Mouse (Mus musculus): ENCODE results near the gene Abhd16a. TPM values are rescaled to one million over a fixed set of nuclear protein-coding genes. Genes with fewer than 3 reads are reported as not detected.
"Not testable (repeated sequence)": the region's sequence is repeated elsewhere in the genome, so short reads cannot be mapped to it uniquely, and the experiment has no call there.

The Abhd16a gene
- polyA plus RNA-seq, 1 experiment: 39.8 TPM

DNA sequence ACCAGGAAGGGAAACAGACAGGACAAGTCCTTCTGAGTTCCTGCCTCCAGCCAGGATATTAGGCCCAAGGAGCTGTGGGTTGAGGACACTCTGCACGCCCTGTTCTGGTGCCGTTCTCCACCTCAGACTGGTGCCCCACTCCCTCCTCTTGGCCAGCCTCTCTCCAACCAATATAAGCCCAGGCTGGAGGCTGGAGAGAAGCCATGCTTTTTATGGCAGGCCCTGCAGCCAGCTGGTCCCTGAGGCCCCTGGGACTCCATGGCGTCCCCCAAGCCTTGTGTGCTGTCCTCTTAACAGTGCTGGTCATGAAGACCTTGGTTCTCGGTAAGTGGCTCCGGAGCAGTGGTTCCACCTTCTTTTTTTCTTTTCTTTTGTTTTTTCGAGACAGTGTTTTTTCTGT lies 19.0 kb downstream of the Abhd16a start, which contains the start of gene Ly6g5c:
TSS of gene Ly6g5c (plus strand) at position 183 of the 400 bp plus-strand sequence.
- Histone ChIP-seq H3K27ac (ENCODE audit: insufficient read depth, low read depth, low read length) (no peak within 1 kb of the TSS), H3K4me3 (ENCODE audit: insufficient read depth, low read length) (no peak within 1 kb of the TSS), H3K4me1 (ENCODE audit: control insufficient read depth, insufficient read depth, low read length) (no peaks in the 10 kb centered on the region)
- TF ChIP-seq CTCF (IDR thresholded peaks at IDR 0.05; ENCODE audit: low read depth, low read length) (no peak), POLR2A (IDR thresholded peaks at IDR 0.05; ENCODE audit: borderline replicate concordance, low read depth, low read length) (no peak)

DNA sequence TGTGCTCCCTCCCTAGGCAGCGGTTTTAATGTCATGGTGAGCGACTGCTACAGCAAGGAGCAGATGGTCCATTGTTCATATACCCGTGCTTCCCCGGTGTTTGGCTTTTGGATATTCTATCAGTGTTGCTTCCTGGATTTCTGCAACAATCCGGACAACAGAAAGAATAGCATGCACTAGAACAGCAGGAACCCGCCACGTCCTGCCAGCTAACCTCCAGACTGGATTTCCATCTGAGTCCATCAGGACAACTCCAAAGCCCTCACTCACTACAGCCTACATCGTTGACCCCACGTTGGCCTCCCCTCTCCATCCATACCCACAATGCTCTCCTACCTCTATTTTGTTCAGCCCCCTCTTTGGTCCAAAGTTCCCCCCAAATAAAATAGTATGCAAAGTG lies 22.7 kb downstream of the Abhd16a start:
- TF ChIP-seq CTCF (IDR thresholded peaks at IDR 0.05; ENCODE audit: low read depth, low read length) (no peak), POLR2A (IDR thresholded peaks at IDR 0.05; ENCODE audit: borderline replicate concordance, low read depth, low read length) (no peak)
- Histone ChIP-seq H3K4me1 (ENCODE audit: control insufficient read depth, insufficient read depth, low read length) (no peaks in the 10 kb centered on the region), H3K4me3 (ENCODE audit: insufficient read depth, low read length) (no peak overlapping the region), H3K27ac (ENCODE audit: insufficient read depth, low read depth, low read length) (no peak overlapping the region)

DNA sequence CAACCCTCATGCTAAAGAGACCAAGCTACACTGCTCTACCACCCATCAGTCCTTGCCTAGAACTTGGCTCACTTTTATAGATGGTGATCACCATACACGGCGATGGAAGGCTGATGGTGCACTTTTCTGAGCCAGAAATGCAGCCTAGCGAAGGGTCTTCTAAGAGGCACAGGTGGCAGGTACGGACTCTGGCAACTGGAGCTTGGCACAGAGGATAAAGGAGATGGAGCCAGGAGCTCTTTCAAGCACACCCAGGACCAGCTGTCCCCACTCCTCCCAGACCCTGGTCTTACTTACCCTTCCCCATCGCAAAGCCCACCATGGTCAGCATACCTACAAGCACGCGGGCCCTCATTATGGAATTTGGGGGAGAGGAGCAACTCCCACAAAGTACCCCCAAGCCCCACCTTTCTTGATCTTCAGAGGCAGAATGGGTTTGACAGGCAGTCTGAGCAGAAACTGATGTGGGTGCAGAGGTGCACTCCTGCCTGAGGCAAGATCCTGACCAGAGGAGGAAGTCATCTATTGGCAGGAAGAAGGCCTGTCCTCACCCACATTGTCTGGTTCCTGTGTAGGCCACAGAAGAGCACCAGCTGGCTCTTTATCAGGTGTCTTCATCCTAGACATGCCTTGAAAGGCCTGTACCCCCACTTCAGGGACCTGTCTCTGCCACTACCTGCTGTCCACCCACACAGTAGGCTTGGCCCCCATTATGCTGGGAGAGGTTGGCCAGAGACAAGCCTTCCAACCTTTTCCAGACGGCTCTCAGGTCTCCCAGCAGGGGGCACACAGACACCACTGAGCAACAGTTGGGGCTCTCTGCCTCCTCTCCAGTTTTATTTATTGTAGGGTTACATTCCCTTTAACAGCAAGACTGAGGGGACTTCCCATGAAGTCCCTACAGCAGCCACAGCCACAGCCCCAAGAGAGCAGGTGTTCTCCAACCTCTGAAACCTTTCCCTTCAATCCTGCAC lies 26.3 kb downstream of the Abhd16a start, which contains the start of gene Ly6g5b:
TSS of gene Ly6g5b (minus strand) at position 383 of the 974 bp plus-strand sequence.
- peaks cover 4% of the 10 kb centered on the region; the same call in 1 of the 2 replicates for H3K4me1 ChIP-seq (ENCODE audit: control insufficient read depth, insufficient read depth, low read length)

DNA sequence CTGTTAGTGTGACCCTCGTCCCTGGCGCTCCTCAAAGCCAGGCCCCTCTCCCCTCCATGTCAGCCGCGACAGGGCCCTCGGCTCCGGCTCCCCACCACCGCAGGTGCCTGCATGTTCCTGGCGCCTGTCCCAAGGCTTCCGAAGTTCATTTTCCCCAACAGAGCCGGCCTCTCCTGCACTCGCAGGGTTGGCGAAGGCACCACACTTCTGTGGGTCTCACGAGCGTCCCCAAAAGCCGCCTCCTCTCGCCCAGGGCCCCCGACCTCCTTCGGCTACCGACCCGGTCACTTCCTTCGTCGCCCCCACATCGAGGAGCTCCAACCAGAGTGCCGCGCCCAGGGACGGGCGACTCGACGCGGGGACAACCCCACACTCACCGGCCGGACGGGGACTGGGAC lies 31.7 kb downstream of the Abhd16a start:
- Histone ChIP-seq H3K4me3 (ENCODE audit: insufficient read depth, low read length) (peak overlapping the region; percentile 85), H3K27ac (ENCODE audit: insufficient read depth, low read depth, low read length) (peak overlapping the region; percentile 44; the same call in 1 of the 2 replicates), H3K4me1 (ENCODE audit: control insufficient read depth, insufficient read depth, low read length) (peaks cover 15% of the 10 kb centered on the region)
- TF ChIP-seq POLR2A (IDR thresholded peaks at IDR 0.05; ENCODE audit: borderline replicate concordance, low read depth, low read length) (no peak), CTCF (IDR thresholded peaks at IDR 0.05; ENCODE audit: low read depth, low read length) (no peak)

More for the DNA sequence above, 26.3 kb downstream of the Abhd16a start, which contains the start of gene Ly6g5b:
- TF ChIP-seq CTCF (IDR thresholded peaks at IDR 0.05; ENCODE audit: low read depth, low read length) (peak; percentile 19; the same call in 1 of the 2 replicates), POLR2A (IDR thresholded peaks at IDR 0.05; ENCODE audit: borderline replicate concordance, low read depth, low read length) (no peak)
- no peak within 1 kb of the TSS for H3K4me3 ChIP-seq (ENCODE audit: insufficient read depth, low read length)
- H3K27ac ChIP-seq (ENCODE audit: insufficient read depth, low read depth, low read length): no peak within 1 kb of the TSS

DNA sequence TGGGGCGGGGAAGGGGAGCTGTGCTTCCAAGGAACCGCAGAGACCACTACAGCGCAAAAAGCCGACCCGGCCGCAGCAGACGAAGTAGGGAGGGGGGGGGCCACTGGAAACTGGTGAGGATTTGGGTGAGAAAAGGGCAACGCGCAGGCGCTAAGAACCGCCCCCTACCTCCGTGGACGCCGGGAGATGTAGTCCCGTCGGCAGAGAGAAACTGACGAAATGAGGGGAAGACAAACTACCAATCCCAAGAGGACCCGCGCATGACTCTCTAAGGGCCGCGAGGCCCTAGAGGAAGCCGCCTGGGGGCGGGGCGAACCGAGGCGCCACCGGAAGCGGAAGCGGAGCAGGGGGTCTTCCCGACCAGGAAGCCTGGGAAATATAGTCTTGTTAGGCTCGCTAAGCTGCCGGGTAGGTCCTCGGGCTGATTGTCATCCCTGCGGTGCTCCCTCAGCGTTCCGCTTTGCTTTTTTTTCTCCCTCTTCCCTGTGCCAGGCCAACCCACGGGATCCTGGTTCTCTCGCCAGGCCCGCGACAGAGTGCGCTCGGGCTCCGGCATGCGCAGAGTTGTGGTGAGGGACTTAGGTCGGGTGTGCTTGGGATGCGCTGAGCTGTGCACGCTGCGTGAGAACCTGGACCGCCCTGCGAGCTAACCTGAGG lies 32.2 kb downstream of the Abhd16a start, which contains the start of gene Gpank1:
TSS of gene Gpank1 (plus strand) at position 313 of the 657 bp plus-strand sequence.
- no peak for TF ChIP-seq POLR2A (IDR thresholded peaks at IDR 0.05; ENCODE audit: borderline replicate concordance, low read depth, low read length)
- TF ChIP-seq CTCF (IDR thresholded peaks at IDR 0.05; ENCODE audit: low read depth, low read length): no peak
- Histone ChIP-seq H3K27ac (ENCODE audit: insufficient read depth, low read depth, low read length) (peak within 1 kb of the TSS; percentile 65), H3K4me3 (ENCODE audit: insufficient read depth, low read length) (peak within 1 kb of the TSS; percentile 85), H3K4me1 (ENCODE audit: control insufficient read depth, insufficient read depth, low read length) (peaks cover 15% of the 10 kb centered on the region)

DNA sequence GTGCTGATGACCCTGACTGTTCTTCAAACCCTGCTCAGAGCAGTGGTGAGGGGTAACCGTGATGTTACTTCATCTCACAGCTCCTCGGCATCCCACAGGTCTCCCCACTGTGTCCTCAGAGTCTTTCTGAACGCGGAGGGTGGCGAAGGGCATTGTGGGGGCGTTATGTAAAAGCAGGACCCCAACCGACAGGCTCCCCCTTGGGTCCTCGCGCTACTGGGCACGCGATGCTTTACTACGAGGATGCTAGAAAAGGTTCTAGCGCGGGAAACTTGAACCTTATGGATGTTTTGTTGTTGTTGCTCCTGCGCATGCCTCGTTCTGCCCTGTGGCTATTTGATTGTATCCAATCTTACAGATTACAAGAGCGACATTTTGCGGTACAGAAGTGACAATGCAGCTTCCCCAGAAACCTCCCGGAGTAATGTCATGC lies 32.8 kb downstream of the Abhd16a start, which contains the start of gene Csnk2b:
TSS of gene Csnk2b (minus strand) at position 183 of the 433 bp plus-strand sequence.
- Histone ChIP-seq H3K4me3 (ENCODE audit: insufficient read depth, low read length) (peak within 1 kb of the TSS; percentile 85), H3K4me1 (ENCODE audit: control insufficient read depth, insufficient read depth, low read length) (peaks cover 15% of the 10 kb centered on the region), H3K27ac (ENCODE audit: insufficient read depth, low read depth, low read length) (peak within 1 kb of the TSS; percentile 65)
- TF ChIP-seq POLR2A (IDR thresholded peaks at IDR 0.05; ENCODE audit: borderline replicate concordance, low read depth, low read length) (no peak), CTCF (IDR thresholded peaks at IDR 0.05; ENCODE audit: low read depth, low read length) (no peak)

DNA sequence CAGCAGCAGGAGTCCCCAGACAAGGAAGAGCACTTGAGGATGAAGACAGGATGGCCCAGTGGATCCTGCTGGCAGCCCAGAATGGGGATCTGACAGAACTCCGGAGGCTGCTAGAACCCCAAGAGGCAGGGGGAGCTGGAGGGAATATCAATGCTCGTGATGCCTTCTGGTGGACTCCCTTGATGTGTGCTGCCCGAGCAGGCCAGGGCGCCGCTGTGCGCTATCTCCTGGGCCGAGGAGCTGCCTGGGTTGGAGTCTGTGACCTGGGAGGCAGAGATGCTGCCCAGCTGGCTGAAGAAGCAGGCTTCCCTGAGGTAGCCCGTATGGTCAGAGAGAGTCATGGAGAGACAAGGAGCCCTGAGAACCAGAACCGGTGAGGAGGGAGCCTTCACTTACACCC lies 34.2 kb downstream of the Abhd16a start:
- H3K4me3 ChIP-seq (ENCODE audit: insufficient read depth, low read length); H3K27ac ChIP-seq (ENCODE audit: insufficient read depth, low read depth, low read length): not testable (repeated sequence)
- peaks cover 24% of the 10 kb centered on the region for H3K4me1 ChIP-seq (ENCODE audit: control insufficient read depth, insufficient read depth, low read length)

DNA sequence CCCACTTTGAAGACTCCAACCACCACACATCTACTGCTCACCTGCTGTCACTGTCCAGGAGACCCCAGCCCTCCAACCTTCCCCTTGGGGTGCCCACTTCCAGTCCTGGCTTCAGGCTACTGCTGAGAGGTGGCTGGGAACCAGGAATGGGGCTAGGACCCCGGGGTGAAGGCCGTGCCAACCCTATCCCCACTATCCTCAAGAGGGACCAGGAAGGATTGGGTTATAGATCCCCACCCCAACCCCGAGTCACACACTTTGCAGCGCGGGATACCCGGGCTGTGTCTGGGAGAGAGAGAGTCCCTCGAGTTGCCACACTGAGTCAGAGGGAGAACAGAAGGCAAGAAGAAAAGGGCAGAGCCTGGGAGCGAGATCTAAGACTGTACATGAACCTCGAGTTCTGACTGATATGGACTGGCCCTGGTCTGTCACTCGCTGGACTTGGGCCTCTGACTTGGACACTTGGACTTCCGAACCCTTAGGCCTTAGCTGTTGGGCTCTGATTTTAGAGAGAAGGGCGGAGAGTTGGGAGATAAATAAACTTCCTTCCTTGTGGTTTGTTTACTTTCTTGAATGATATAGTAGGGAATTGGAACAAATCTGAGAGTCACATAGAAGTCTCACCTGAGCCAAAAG lies 35.3 kb downstream of the Abhd16a start:
- H3K4me3 ChIP-seq (ENCODE audit: insufficient read depth, low read length); H3K27ac ChIP-seq (ENCODE audit: insufficient read depth, low read depth, low read length): not testable (repeated sequence)
- peaks cover 24% of the 10 kb centered on the region for H3K4me1 ChIP-seq (ENCODE audit: control insufficient read depth, insufficient read depth, low read length)

DNA sequence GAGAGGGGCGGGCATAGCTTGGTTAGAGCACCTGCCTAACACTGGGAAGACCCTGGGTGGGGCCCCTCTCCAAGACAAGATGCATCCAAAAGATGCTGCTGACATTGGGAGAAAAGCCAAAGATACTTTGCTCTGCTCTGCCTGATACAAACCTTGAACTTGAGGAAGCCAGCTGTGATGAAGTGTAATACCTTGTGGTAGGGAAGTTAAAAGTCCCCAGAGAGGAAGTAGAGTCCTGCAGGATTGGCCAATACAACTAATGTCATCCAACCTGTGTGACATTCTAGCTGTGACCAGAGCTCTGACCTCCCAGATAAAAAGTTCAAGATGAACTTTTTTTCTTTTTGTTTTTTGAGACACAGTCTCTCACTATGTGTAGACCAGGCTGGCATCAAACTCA lies 36.0 kb downstream of the Abhd16a start:
- Histone ChIP-seq H3K27ac (ENCODE audit: insufficient read depth, low read depth, low read length) (no peak overlapping the region; the same call in 1 of the 2 replicates), H3K4me3 (ENCODE audit: insufficient read depth, low read length) (no peak overlapping the region), H3K4me1 (ENCODE audit: control insufficient read depth, insufficient read depth, low read length) (peaks cover 20% of the 10 kb centered on the region)
- TF ChIP-seq POLR2A (IDR thresholded peaks at IDR 0.05; ENCODE audit: borderline replicate concordance, low read depth, low read length): no peak
- TF ChIP-seq CTCF (IDR thresholded peaks at IDR 0.05; ENCODE audit: low read depth, low read length): no peak
